Mouse (Mus musculus): ENCODE data around the gene Gm10647.

DNA sequence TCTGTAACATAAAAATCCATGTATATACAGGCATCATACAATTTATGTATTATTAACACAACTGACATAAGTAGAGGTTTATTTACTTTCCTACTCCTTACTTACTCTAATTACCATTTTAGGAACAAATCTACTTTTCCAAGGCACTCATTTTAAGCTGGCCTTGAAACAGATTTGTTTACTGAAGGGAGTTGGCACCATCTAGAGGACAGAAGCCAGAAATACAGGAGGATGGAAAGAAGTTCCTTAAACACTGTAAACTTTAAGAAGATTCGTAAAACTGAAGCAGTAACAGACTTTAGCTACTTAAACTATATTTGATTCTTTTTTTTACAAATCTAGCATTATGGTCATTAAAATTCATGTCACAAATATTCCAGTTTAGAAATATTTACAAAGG lies 29.2 kb downstream of the Gm10647 start:
- TF ChIP-seq GATA1 (IDR thresholded peaks at IDR 0.05; ENCODE audit: borderline replicate concordance, low read length): no peak
- no peak for TF ChIP-seq FLI1 (IDR thresholded peaks at IDR 0.05; ENCODE audit: low read length)
